Mouse (Mus musculus) adrenal gland, postnatal 4 days (tissue): Measurements from ENCODE around the gene Cbarp. TPM values are rescaled to one million over a fixed set of nuclear protein-coding genes. Genes with fewer than 3 reads are reported as not detected.
"Not testable (repeated sequence)": the region's sequence is repeated elsewhere in the genome, so short reads cannot be mapped to it uniquely, and the experiment has no call there.

ENCODE experiments used
- DNase-seq, 2 experiments: peaks; one replicate each; pipeline ENCODE4 v3.0.0; 2021 to 2022; ENCODE audit warnings: low spot score in 2 of 2, mixed read lengths in 2 of 2
- total RNA-seq, 2 experiments: library from RNA; stranded (reverse); gene quantifications; 2 replicates each; pipeline ENCODE4 v1.2.3; 2021

Gene Cbarp
- total RNA-seq, 2 experiments from 2014 or later, result 49.1 to 72.7 TPM

- DNase-seq, result no peak
Measured at GRCm38 (mm10) chr10:80170601-80171021, 30.0 kb upstream of the Cbarp start.

DNA sequence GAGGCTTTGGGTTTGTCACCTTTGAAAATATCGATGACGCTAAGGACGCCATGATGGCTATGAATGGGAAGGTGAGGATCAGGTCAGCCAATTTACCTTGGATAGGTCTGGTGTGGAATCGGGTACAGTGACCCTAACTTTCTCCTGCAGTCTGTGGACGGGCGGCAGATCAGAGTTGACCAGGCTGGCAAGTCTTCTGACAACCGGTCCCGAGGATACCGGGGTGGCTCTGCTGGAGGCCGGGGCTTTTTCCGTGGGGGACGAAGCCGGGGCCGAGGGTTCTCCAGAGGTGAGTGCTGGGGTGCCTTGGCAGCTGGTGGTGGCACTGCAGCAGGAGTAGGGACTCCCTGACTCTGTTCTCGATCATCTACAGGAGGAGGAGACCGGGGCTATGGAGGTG is 29.4 kb upstream of the Cbarp start:
- no peak for DNase-seq

DNA sequence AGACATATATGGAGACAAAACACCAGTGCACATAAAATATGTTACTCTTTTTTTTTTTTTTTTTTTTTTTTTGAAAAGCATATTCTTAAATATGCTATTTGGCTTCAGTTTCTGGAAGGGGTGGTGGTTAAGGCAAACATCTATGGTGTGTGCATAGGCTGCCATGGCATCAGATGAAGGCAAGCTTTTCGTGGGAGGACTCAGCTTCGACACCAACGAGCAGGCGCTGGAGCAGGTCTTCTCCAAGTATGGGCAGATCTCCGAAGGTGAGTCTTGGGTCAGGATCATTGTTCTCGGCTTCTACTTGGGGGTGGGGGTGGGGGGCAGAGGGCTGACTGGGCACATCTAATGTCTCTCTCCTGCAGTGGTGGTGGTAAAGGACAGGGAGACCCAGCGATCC is 29.0 kb upstream of the Cbarp start:
- DNase-seq, result no peak

GRCm38 (mm10) chr10:80169070-80169469 is 28.4 kb upstream of the Cbarp start:
- no peak for DNase-seq

- peak; percentile 88 to 95 for DNase-seq
Measured at GRCm38 (mm10) chr10:80168038-80168661, 27.5 kb upstream of the Cbarp start.

DNA sequence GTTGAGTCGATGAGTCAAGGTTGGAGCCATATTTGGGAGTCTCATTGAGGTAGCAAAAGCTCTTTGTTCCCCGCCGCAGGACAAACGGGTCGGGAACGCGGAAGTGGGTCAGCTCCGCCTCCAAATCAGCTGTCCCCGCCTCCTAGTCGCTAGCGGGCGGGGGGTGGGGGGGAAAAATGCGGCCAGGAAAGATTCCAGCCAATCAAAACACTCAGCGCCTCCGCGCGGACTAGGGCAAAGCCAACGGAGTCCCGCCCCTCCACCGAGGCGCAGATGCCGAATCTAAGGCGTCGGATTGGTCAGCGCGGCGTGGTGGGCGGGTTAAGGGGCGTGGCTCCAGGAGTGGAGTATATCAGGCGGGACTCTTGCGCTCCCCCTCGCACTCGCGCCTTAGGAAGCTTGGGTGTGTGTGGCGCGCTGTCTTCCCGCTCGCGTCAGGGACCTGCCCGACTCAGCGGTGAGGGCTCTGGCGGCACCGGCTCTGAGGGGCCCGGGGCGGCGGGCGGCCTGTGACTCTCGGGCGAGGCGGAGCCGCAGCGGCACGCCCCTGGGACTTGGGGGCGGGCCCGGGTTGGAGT is 26.9 kb upstream of the Cbarp start:
- peak; percentile 97 to 98 for DNase-seq

DNA sequence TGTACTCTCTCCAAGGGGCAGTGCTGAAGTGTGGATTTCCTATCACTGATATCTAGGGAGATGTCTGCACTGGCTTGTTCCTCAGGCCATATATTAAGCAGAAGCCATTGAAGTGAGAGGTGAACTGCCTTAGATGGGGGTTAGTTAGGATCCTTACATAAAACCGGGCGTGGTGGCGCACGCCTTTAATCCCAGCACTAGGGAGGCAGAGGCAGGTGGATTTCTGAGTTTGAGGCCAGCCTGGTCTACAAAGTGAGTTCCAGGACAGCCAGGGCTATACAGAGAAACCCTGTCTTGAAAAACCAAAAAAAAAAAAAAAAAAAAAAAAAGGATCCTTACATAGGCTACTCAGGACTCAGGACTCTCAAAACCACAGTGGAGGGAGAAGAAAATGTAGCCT is 25.5 kb upstream of the Cbarp start:
- DNase-seq, result not testable (repeated sequence)

DNA sequence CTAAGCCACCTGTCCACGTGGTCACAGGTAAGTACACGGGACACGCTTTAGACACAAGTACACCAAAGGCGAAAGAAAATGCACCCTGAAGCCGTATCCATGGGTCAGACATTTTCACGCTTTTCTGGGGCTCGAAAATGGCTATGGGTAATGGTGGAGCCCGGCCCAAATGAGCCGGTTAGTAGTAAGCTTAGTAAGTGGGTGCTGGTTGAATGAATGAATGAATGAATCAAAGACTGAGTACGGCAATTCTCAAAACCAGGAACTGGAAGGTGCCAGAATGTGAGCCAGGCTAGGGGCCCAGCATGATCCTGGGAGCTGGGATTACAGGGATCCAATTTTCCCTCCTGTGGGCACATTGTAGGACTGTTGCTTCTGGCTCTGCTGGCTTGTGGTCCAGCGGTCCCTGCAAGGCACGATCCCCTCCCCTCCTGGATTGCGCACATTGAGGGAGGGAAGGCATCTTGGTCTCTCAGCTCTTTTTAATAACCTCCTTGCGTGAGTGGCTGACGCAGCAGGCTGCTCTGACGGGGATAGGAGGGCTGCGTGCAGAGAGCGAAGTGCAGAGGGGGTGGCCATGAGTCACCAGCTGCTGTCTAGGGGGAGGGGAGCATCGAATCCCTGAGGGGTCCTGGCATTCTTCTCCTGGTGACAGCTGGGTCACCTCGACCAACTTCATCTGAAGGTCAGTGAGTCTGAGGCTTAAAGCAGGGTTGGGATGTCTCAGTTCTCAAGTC is 24.9 kb upstream of the Cbarp start, which contains the start of gene Cirbp:
Cirbp (plus strand) TSS at position 594 of the 737 bp plus-strand sequence.
- no peak for DNase-seq

- DNase-seq, result peak; percentile 86 to 94
Measured at GRCm38 (mm10) chr10:80164998-80165344, 24.3 kb upstream of the Cbarp start.

- no peak for DNase-seq
Measured at GRCm38 (mm10) chr10:80164161-80164997, 23.7 kb upstream of the Cbarp start.

GRCm38 (mm10) chr10:80163721-80164120 is 23.1 kb upstream of the Cbarp start:
- DNase-seq, result no peak

DNA sequence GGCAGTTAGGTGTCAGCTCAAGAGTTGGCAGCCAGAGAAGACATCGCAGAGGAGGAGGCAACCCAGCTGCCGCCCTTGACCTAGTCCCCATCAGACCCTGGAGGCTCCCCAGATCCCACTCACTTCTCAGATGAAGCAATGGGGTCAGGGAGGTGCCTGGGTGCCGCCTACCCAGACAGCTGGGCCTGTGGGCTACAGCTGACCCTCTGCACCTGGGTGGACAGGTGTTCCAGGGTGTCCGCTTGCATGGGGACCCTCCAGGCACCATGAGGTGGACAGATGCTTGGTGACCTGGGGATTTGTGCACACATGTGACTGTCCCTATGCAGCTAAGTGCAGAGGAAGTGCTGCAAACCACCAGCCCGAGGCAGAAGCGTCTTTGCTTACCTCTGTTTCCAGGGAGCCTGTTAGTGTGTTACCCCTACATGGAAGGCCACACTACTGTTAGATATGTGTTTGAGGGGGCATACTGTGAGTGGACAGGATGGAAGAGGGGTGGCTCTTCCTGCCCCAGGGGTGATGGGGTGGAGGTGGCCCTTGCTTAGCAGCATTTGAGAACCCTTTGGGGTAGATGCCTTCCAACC is 22.2 kb upstream of the Cbarp start:
- no peak for DNase-seq

GRCm38 (mm10) chr10:80162243-80162608 is 21.6 kb upstream of the Cbarp start:
- DNase-seq, result no peak

GRCm38 (mm10) chr10:80161522-80162242 is 21.0 kb upstream of the Cbarp start:
- no peak for DNase-seq

DNA sequence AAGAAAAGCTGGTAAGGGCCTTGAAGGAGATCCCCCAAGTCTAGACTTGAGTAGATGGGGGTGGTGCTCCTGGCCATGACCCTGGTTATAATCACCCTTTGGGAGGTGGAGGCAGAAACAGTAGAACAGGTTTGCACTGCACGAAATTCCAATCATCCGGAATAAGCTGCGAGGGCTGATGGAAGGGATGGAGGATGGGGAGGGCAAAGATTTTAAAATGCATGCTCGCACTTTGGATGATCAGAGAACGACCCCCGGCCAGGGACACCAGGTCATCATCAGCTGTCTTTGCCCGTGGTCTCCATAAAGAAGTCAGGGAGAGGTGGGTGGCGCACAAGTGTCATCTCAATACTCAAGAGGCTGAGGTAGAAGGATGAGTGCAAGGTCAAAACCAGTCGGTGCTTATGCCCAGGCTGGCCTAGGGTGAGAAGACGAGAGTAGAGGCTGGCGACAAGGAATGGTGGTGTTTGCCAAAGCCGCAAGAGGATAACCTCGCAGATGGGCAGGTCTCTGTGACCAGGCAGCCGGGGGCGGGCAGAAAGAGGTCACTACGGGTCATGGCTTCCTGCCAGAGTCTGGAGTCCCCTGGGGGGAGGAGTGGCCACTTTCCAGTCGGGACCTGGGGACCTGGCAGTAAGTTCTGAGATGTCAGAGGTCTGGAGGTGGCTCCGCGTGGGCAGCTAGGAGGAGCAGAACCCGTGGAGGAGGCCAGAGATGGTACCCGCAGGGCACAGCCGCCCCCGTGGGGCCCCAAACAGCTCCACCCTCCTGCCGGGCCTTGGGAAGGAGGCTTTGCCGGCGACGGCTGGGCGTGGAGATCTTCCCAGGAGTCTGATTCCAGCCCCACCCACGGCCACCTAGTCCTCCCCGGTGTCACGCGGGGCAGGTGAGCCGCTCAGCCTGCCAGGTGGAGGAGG is 20.1 kb upstream of the Cbarp start:
- DNase-seq, result peak in 1 of 2 experiments; percentile 81

DNA sequence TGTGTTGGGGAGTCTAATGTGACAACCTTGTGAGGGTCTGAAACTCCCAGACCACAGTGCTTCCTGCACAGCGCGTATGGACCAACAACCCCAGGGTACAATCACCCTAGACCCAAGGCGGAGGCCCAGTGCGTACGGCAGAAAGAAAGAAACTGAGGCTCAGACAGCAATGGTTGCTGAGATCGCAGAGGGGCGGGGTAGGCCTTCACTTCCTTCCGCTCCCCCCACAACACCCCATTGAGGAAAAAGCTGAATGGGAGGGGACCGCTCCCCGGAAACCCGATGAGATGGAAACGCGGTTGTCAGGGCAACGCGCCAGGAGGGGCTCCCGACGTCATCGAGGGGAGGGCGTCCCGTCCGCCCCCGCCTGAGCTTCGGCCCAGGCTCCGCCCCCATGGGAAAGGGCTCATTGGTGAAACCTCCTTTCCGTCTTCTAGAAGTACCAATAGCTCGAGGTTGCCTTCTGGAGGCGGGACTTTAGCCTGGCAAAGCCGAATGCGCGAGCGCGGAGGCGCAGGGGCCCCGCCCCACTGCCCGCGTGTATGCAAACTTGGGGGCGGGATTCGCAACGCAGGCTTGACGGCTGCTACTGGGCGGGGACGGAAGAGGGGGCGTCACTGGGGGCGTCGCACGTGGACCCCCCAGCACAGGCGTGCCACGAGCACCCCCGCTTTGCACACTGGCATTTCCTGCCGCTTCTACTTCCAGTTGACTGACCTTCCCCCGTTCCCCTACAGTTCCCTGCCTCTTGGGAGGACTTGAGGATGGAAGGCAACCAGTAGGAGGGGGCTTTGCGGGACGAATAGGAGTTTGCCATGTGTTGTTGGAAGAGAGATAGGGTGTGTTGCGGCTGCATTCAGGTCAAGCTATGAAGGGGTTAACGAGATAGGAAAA is 19.2 kb upstream of the Cbarp start:
- peak; percentile 96 for DNase-seq

DNA sequence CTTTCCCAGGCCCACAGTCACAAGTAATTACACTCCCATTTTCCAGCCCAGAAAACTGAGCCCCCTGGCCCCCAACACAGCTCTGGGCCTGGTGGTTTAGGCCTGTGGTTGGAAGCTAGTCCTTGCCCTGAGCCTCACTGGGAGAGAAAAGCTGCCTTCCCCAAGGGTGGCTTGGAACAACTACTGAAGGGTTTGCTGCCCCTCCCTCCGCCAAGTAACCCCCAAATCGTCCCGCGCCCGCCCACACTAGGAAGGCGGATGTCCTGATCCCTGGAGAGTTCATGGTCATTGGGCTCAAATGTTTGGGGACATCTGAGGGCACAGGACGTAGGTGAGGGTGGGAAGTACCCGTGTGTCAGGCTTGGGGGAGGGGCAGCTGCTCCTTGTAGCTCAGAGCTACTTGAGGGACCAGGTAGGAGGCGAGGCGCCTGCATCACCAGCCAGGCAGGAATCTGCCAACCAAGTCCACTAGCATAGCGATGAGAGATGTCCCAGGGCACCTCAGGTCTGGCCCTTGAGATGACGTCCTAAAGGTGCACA is 18.5 kb upstream of the Cbarp start:
- DNase-seq, result no peak

DNA sequence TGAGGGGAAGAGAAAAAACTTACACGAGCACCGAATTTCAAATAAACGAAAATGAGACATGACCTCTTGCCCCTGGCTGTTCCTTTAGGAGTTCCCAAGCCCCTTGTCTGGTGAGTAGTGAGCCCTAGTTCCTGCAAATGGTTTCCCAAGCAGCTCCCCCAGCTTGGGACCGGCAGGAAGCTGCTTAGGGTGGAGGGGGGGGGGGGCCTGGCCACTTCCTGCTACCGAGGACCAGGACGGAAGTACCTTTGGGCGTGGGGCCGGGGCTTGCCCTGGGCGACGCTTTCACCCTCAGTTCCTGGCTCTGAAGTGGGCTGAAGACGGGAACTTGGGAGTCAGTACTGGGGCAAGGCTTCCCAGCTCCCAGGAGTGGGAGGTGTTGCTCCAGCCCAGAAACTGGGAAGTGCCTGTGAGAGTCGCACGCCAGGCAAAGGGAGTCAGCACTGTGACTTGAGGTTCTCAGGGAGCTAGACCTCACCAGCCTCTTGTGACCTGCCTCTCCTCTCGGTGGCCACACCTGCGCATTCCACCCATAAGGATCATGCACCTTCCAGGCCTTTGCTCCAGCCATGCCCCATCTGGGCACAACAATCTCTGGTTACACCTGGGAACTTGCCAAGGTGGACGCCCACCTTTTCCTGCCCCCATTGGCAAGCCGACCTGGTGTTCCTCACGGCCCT is 17.8 kb upstream of the Cbarp start:
- DNase-seq, result no peak
